In the genomic region with DNA sequence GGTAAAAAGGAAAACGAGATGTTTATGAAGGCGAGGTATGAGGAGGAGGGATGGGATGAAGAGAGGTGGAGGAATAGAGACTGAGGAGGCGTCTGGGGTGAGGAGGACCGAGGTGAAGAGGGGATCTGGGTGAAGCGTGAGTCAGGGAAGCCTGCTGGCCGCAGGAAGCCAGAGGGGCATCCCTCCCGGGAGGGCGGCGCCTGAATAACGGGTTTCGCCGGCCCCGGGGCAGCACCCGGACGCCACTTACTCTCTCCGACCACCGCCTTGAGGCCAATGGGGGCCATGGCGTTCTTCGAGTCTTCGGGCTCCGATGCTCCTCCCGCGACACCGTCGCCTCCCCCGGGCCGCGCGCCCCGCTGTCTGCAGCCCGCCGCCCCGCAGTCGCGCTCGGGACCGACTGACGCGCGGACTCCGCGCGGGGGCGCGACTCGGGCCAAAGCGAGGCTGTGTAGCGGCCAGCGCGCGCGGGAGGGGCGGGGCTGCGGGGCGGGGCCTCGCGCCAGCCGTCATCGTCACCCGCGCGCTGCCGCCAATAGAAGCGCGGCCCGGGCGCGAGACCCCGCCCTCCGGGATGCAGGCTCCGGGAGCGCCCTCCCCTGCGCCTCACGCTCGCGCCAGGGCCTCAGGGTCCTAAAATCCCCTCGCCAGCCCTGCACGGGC, we compare ENCODE assay signal across 8 mouse cellular contexts. TPM values are rescaled to one million over a fixed set of nuclear protein-coding genes. Genes with fewer than 3 reads are reported as not detected.
DNase-seq lines count a peak whose midpoint lies in the region; ATAC-seq and TF ChIP-seq lines count a peak whose summit lies in the region.

A gene (minus strand): TSS at position 441 of the 663 bp plus-strand sequence.

- H3K79me2 ChIP-seq in heart, adult 2 months (replicated peaks; ENCODE audit: control insufficient read depth, insufficient read depth, low read length) = no peaks in the 10 kb centered on the region

- ATAC-seq in embryonic facial prominence, embryonic 13.5 days (ENCODE audit: insufficient number of reproducible peaks, insufficient read depth, low FRiP score, low TSS enrichment, low read depth) = peak; percentile 91
- peak; percentile 89 for ATAC-seq in limb, embryonic 15.5 days (ENCODE audit: insufficient number of reproducible peaks, low FRiP score, low TSS enrichment, low read depth)
- peak; percentile 92 for ATAC-seq in midbrain, postnatal 0 days (ENCODE audit: low FRiP score)

- peak within 1 kb of the TSS; percentile 75 for H3K4me3 ChIP-seq in embryonic facial prominence, embryonic 13.5 days
- H3K4me3 ChIP-seq in heart, adult 2 months = peak within 1 kb of the TSS; percentile 69
- H3K4me3 ChIP-seq in kidney, adult 2 months (ENCODE audit: insufficient read depth, low read depth, low read length) = peak within 1 kb of the TSS; percentile 78
- peak within 1 kb of the TSS; percentile 76 for H3K4me3 ChIP-seq in limb, embryonic 15.5 days
- H3K4me3 ChIP-seq in midbrain, postnatal 0 days (ENCODE audit: low read depth, low read length) = peak within 1 kb of the TSS; percentile 91

- H3K9me3 ChIP-seq in embryonic facial prominence, embryonic 13.5 days = no peaks in the 10 kb centered on the region
- H3K9me3 ChIP-seq in limb, embryonic 15.5 days = no peaks in the 10 kb centered on the region
- no peaks in the 10 kb centered on the region for H3K9me3 ChIP-seq in midbrain, postnatal 0 days (ENCODE audit: low read length)

- peaks cover 10% of the 10 kb centered on the region for H3K27me3 ChIP-seq in embryonic facial prominence, embryonic 13.5 days
- H3K27me3 ChIP-seq in heart, adult 2 months (ENCODE audit: control insufficient read depth, insufficient read depth, low read length) = no peaks in the 10 kb centered on the region
- H3K27me3 ChIP-seq in kidney, adult 2 months (replicated peaks; ENCODE audit: control insufficient read depth, insufficient read depth, low read length) = no peaks in the 10 kb centered on the region
- peaks cover 10% of the 10 kb centered on the region for H3K27me3 ChIP-seq in limb, embryonic 15.5 days
- H3K27me3 ChIP-seq in midbrain, postnatal 0 days (ENCODE audit: insufficient read depth, low read length) = no peaks in the 10 kb centered on the region

- H3K4me1 ChIP-seq in embryonic facial prominence, embryonic 13.5 days = peaks cover 4% of the 10 kb centered on the region; the same call in 1 of the 2 replicates
- no peaks in the 10 kb centered on the region; the same call in 1 of the 2 replicates for H3K4me1 ChIP-seq in heart, adult 2 months (ENCODE audit: control insufficient read depth, insufficient read depth, low read length)
- no peaks in the 10 kb centered on the region for H3K4me1 ChIP-seq in kidney, adult 2 months (ENCODE audit: control insufficient read depth, insufficient read depth, low read length)
- H3K4me1 ChIP-seq in limb, embryonic 15.5 days = peaks cover 14% of the 10 kb centered on the region
- 0 out of 2 replicates have a peak, but pooled peaks cover 3% of the 10 kb centered on the region for H3K4me1 ChIP-seq in midbrain, postnatal 0 days (ENCODE audit: insufficient read depth, low read length)

- H3K36me3 ChIP-seq in embryonic facial prominence, embryonic 13.5 days = no peaks in the 10 kb centered on the region
- no peaks in the 10 kb centered on the region for H3K36me3 ChIP-seq in heart, adult 2 months (ENCODE audit: control insufficient read depth, insufficient read depth, low read length)
- H3K36me3 ChIP-seq in kidney, adult 2 months (ENCODE audit: control insufficient read depth, insufficient read depth, low read length) = no peaks in the 10 kb centered on the region
- H3K36me3 ChIP-seq in limb, embryonic 15.5 days = 0 out of 2 replicates have a peak, but pooled peaks cover 2% of the 10 kb centered on the region
- peaks cover 3% of the 10 kb centered on the region; the same call in 1 of the 2 replicates for H3K36me3 ChIP-seq in midbrain, postnatal 0 days (ENCODE audit: insufficient read depth, low read length)

- TF ChIP-seq EP300 in heart, adult 2 months (IDR thresholded peaks at IDR 0.05; ENCODE audit: insufficient read depth, low read depth, low read length) = no peak

- H3K9ac ChIP-seq in embryonic facial prominence, embryonic 13.5 days = peak within 1 kb of the TSS; percentile 84
- H3K9ac ChIP-seq in heart, adult 2 months (ENCODE audit: low read depth, low read length) = peak within 1 kb of the TSS; percentile 86
- H3K9ac ChIP-seq in limb, embryonic 15.5 days = peak within 1 kb of the TSS; percentile 79
- H3K9ac ChIP-seq in midbrain, postnatal 0 days (replicated peaks; ENCODE audit: low read length, poor library complexity, severe bottlenecking) = peak within 1 kb of the TSS; percentile 93

- TF ChIP-seq CTCF in heart, adult 2 months (IDR thresholded peaks at IDR 0.05) = no peak; the same call in 1 of the 2 replicates
- no peak for TF ChIP-seq CTCF in kidney, adult 2 months (conservative IDR thresholded peaks at IDR 0.05; ENCODE audit: insufficient read depth, insufficient read length, low read depth, low read length)
- TF ChIP-seq CTCF in midbrain, postnatal 0 days (IDR thresholded peaks at IDR 0.05) = peak; percentile 3; the same call in 1 of the 2 replicates

- peak; percentile 94 for DNase-seq in A20 (ENCODE audit: low read depth, low spot score)
- DNase-seq in adrenal gland, postnatal 4 days (ENCODE audit: low spot score in 2 of 2) = peak; percentile 80 to 88
- DNase-seq in heart, adult 2 months = peak; percentile 93 to 95
- peak; percentile 95 for DNase-seq in kidney, adult 2 months
- DNase-seq in midbrain, postnatal 0 days (ENCODE audit: low spot score) = peak; percentile 96
- peak; percentile 80 to 92 for DNase-seq in spleen, postnatal 10 days (ENCODE audit: low spot score in 2 of 2)

- peak; percentile 68 for TF ChIP-seq POLR2A in heart, adult 2 months (IDR thresholded peaks at IDR 0.05; ENCODE audit: insufficient read depth, low read depth, low read length)
- TF ChIP-seq POLR2A in kidney, adult 2 months (IDR thresholded peaks at IDR 0.05; ENCODE audit: low read depth, low read length) = no peak

- WGBS in embryonic facial prominence, embryonic 13.5 days = under 1% methylated on average over 77 of the region's 78 CpGs
- 1% methylated on average over 73 of the region's 78 CpGs for WGBS in heart, adult 2 months
- WGBS in kidney, adult 2 months = under 1% methylated on average over 72 of the region's 78 CpGs
- under 1% methylated on average over 77 of the region's 78 CpGs for WGBS in limb, embryonic 15.5 days
- WGBS in midbrain, postnatal 0 days = under 1% methylated on average over 60 of the region's 78 CpGs

- peak within 1 kb of the TSS; percentile 99 for H3K4me2 ChIP-seq in embryonic facial prominence, embryonic 13.5 days
- H3K4me2 ChIP-seq in limb, embryonic 15.5 days = peak within 1 kb of the TSS; percentile 96
- peak within 1 kb of the TSS; percentile 52 for H3K4me2 ChIP-seq in midbrain, postnatal 0 days (ENCODE audit: low read depth, low read length, poor library complexity, severe bottlenecking)

- intact Hi-C loops in heart, adult 2 months (cut with DNase I) = loop anchor here (5.0 kb wide), 1 partner anchor 135 kb away; a partner anchor contains a TSS

- H3K27ac ChIP-seq in embryonic facial prominence, embryonic 13.5 days = peak within 1 kb of the TSS; percentile 78
- peak within 1 kb of the TSS; percentile 90 for H3K27ac ChIP-seq in heart, adult 2 months
- H3K27ac ChIP-seq in kidney, adult 2 months (ENCODE audit: insufficient read depth, low read depth, low read length) = peak within 1 kb of the TSS; percentile 29
- H3K27ac ChIP-seq in limb, embryonic 15.5 days = peak within 1 kb of the TSS; percentile 75
- H3K27ac ChIP-seq in midbrain, postnatal 0 days (ENCODE audit: low read depth, low read length) = peak within 1 kb of the TSS; percentile 90

RNA-seq across cellular contexts. Expression of the gene that starts here (rescaled TPM):
- total RNA-seq in adrenal gland, postnatal 4 days (2021) = 10 to 100 TPM; 42.5 to 48.7 TPM
- 18.1 and 22.8 TPM in 2 replicates for polyA plus RNA-seq in embryonic facial prominence, embryonic 13.5 days (2015; fragmentation: Nextera tagmentation; extraction: Ambion mirVana)
- 10 to 100 TPM in 1 of 2 experiments, 1 to 10 TPM in 1; 9.8 to 11.4 TPM for total RNA-seq in heart, adult 2 months (2021)
- polyA plus RNA-seq in heart, adult 2 months (2012; rRNA removed) = 14.4 and 15.6 TPM in 2 replicates
- polyA plus RNA-seq in kidney, adult 2 months (2012; rRNA removed) = 10.2 and 13.2 TPM in 2 replicates
- polyA plus RNA-seq in limb, embryonic 15.5 days (2015; fragmentation: Nextera tagmentation; extraction: Ambion mirVana) = 16.7 and 17.9 TPM in 2 replicates
- 185 and 264 TPM in 2 replicates for total RNA-seq in midbrain, postnatal 0 days (2014; rRNA removed)
- 424 and 430 TPM in 2 replicates for polyA plus RNA-seq in midbrain, postnatal 0 days (2015; fragmentation: Nextera tagmentation; extraction: Ambion mirVana)

Comparison
In these comparisons a context has a peak if more than half of its experiments do, and no peak if none do; other contexts are left out.
1. Peak in every context shown above with its lines: DNase-seq, ATAC-seq, H3K4me3 ChIP-seq and H3K27ac ChIP-seq.
2. RNA of the gene that starts here (polyA plus RNA-seq): 424 to 430 TPM in midbrain, postnatal 0 days; 18.1 to 22.8 TPM in embryonic facial prominence, embryonic 13.5 days, 16.7 to 17.9 TPM in limb, embryonic 15.5 days, 14.4 to 15.6 TPM in heart, adult 2 months and 10.2 to 13.2 TPM in kidney, adult 2 months; every median in the first group is over 10 times any median in the second.
3. H3K27ac ChIP-seq: peak in every context shown above with its lines; median percentile 90 in heart, adult 2 months; 90 in midbrain, postnatal 0 days; 78 in embryonic facial prominence, embryonic 13.5 days; 75 in limb, embryonic 15.5 days; 29 in kidney, adult 2 months.